Mouse (Mus musculus) liver, postnatal 0 days (tissue): ENCODE results near the gene Pif1.

Experiments used
- CTCF ChIP-seq: sonication (generic); IDR thresholded peaks from 2 replicates; pipeline ENCODE4 v1.5.1; 2016; ENCODE audit warnings: antibody characterized with exemption, low read depth
- EP300 ChIP-seq: IDR thresholded peaks from 2 replicates; pipeline ENCODE4 v1.6.1; 2016; ENCODE audit warnings: antibody characterized with exemption, low read depth, mild to moderate bottlenecking

GRCm38 (mm10) chr9:65629767-65630630 is 43.0 kb downstream of the Pif1 start:
- no peak for TF ChIP-seq EP300
- no peak for TF ChIP-seq CTCF
